Mouse (Mus musculus) forelimb bud, embryonic 11.5 days (tissue): ENCODE data around the gene Inhba.

Source experiments
- DNase-seq: peaks from one replicate; pipeline ENCODE4 v3.0.0-alpha.2; 2012; ENCODE audit warnings: low read depth, low spot score

The Inhba gene

GRCm38 (mm10) chr13:16011372-16012242, at the start of gene Inhba:
TSS of gene Inhba (plus strand) at chr13:16011851.
- DNase-seq, result peak; percentile 38

GRCm38 (mm10) chr13:15976584-15976983, 35.1 kb upstream of the Inhba start:
- no peak for DNase-seq

GRCm38 (mm10) chr13:15979551-15979950, 32.1 kb upstream of the Inhba start:
- no peak for DNase-seq

- no peak for DNase-seq
Observed at GRCm38 (mm10) chr13:15982041-15982440, 29.6 kb upstream of the Inhba start.

GRCm38 (mm10) chr13:15985761-15986160, 25.9 kb upstream of the Inhba start:
- no peak for DNase-seq

GRCm38 (mm10) chr13:15986172-15986571, 25.5 kb upstream of the Inhba start:
- no peak for DNase-seq

GRCm38 (mm10) chr13:15995314-15995713, 16.3 kb upstream of the Inhba start:
- DNase-seq, result no peak

- DNase-seq, result peak; percentile 38
Observed at GRCm38 (mm10) chr13:16005517-16005916, 6.1 kb upstream of the Inhba start.

- DNase-seq, result no peak
Observed at GRCm38 (mm10) chr13:16007748-16008147, 3.9 kb upstream of the Inhba start.

GRCm38 (mm10) chr13:16008348-16008747, 3.3 kb upstream of the Inhba start:
- DNase-seq, result no peak

- DNase-seq, result no peak
Observed at GRCm38 (mm10) chr13:16009766-16010465, 1.7 kb upstream of the Inhba start.

GRCm38 (mm10) chr13:16010586-16010985, 1.1 kb upstream of the Inhba start:
- DNase-seq, result no peak

GRCm38 (mm10) chr13:16012243-16012887, 714 bp downstream of the Inhba start:
- peak; percentile 78 for DNase-seq

- no peak for DNase-seq
Observed at GRCm38 (mm10) chr13:16014166-16014565, 2.5 kb downstream of the Inhba start.

- DNase-seq, result no peak
Observed at GRCm38 (mm10) chr13:16016506-16016905, 4.9 kb downstream of the Inhba start.

- no peak for DNase-seq
Observed at GRCm38 (mm10) chr13:16017338-16017737, 5.7 kb downstream of the Inhba start.

- DNase-seq, result no peak
Observed at GRCm38 (mm10) chr13:16017777-16018176, 6.1 kb downstream of the Inhba start.

GRCm38 (mm10) chr13:16018807-16019510, 7.3 kb downstream of the Inhba start:
- DNase-seq, result no peak

GRCm38 (mm10) chr13:16020659-16021058, 9.0 kb downstream of the Inhba start:
- peak; percentile 66 for DNase-seq

- no peak for DNase-seq
Observed at GRCm38 (mm10) chr13:16021181-16021580, 9.5 kb downstream of the Inhba start.

GRCm38 (mm10) chr13:16021849-16022248, 10.2 kb downstream of the Inhba start:
- DNase-seq, result no peak

GRCm38 (mm10) chr13:16022536-16022935, 10.9 kb downstream of the Inhba start:
- no peak for DNase-seq
